Mouse (Mus musculus) R1 (cell line): ENCODE results near the gene Gm21366.
"Not testable (repeated sequence)": the region's sequence is repeated elsewhere in the genome, so short reads cannot be mapped to it uniquely, and the experiment has no call there.

Experiments
- DNase-seq: peaks from one replicate; pipeline ENCODE4 v3.0.0-alpha.2; 2018; ENCODE audit warnings: low read depth, low spot score

Gene Gm21366

DNA sequence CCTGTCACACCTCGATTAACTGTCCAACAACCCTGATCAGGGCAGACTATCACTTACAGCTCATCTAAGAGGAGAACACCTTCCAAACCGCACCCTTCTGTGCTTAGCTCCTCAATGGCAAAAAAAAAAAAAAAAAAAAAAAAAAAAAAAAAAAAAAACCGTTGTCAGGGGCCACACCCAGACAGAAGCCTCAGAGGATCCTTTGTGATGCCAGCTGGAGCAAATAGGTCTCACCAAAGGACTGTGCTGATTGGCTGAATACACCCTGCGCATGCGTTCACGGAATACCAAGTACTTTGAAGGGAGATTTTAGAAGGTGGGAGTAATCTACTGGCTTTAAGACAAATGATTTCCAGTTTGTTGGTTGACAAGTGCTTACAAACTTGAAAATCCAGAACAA, at the start of gene Gm21366:
Gm21366 (minus strand) TSS at position 101 of the 400 bp plus-strand sequence.
- not testable (repeated sequence) for DNase-seq
